Mouse (Mus musculus) monocyte, adult 59 days (primary cell): Measurements from ENCODE around the gene Senp5. TPM values are rescaled to one million over a fixed set of nuclear protein-coding genes. Genes with fewer than 3 reads are reported as not detected.

ENCODE experiments used
- total RNA-seq, 2 experiments: library from RNA; stranded (reverse); gene quantifications; one replicate each; pipeline ENCODE4 v1.2.4; 2023

Gene Senp5
- 10 to 100 TPM; 23.0 to 24.2 TPM for total RNA-seq

DNA sequence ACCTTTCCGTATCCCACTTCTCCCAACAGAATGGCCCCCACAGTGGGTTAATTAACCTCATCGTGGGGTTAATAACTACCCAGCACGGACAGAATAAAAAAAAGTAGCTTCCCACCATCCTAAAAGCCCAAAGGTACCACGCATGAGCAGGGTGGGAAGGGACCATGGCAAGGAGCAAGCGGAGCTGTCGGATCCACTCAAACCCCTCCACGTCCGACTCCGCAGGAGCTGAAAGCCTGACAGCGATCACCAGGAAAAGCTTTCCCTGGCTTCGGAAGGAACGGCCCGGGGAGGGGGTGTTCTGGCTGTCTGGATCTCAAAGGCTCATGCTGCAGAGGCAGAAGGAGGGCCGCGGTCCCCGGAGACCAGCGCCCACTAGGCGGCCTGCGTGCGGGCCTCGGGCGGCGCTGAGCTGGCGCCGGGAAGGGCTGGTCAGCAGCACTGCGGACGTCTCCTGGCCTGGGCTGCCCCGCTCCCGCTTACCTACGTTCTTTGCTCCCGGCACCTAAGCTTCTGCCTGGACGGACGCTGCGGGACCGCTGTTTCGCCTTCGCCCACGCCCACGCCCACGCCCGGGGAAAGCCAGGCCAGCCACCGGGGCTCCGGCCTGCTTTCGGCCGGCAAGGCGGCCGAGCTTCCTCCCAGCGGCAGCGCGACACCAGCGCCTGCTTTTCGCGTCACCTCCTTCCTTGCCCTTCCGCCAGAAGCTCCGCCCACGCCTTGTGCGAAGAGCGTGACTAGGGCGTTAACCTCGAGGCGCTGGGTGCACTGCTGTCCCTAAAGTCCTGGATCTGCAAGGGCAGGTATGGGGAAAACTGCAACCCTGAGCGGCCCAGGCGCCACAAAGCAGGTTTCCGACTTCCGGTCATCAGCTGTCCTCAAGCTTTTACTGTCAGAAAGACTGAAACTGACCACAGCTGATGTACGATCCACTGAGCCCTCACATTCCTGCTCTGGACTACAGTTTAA, at the start of gene Senp5:
Gene Senp5 (minus strand): TSS at position 779 of the 969 bp plus-strand sequence.

DNA sequence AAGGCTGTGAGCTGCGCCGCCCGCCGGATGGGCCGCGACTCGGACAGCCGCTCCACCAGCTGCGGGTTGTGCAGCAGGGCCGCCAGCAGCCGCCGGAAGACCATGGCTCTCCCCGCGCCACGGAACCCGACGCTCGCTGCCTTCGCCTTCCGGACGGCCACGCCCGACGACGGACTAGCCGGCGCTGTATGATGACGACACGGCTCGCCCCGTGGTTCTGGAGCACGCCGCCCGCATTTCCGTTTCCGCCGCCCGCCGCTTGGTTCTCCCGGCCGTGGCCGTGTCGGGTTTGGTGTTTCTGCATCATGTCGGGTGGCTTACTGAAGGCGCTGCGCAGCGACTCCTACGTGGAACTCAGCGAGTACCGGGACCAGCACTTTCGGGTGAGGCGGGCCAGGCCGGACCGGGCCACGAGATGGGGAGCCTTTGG, 54.7 kb downstream of the Senp5 start, which contains the start of the genes 0610012G03Rik and Ncbp2:
Gene 0610012G03Rik (minus strand): TSS at position 150 of the 430 bp plus-strand sequence.
Gene Ncbp2 (plus strand): TSS at position 169 of the 430 bp plus-strand sequence.

DNA sequence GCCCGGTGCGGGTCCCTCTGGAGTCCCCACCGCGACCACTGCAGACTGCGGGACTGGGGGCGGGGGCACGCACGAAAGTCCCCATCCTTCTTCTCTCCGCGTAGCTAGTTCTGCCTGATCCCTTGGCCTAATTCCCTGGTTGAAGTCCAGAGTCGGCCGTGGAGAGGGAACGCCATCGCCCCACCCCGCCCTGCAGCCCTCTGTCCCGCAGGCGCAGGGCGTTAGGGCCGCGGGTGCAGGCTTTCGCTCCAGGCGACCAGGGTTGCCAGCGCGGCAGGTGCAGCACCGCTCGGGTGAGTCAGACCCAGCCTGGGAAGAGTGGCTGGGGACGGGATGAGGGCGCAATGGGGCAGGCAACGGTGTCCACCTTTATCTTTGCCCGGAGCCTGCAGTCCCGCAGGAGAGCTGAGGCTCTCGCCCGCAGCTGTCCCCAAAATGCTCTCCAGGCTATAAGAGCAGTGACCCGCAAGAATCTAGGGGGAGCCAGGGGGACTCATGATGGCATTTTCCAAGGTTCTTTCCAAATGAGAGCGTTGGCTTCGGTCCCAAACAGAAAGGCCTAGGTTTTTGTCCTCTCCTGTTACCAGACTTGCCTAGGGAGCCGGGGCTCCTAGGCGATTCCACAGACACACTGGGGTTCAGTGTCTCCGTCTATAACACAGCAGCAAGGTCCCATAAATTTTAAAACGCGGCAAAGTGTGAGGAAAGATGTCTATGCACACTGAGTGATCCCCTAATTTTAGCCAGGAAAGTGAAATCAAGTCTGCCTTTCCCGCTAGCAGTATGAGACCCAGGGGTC, 69.1 kb downstream of the Senp5 start, which contains the start of gene Pigz:
Gene Pigz (plus strand): TSS at position 101 of the 799 bp plus-strand sequence.

Other genes starting within 250 kb of the Senp5 start
- not detected for gene Meltf, start 124.5 kb downstream of the Senp5 start, total RNA-seq
- 1 to 10 TPM; 4.8 to 5.7 TPM for gene Pigz, start 69.4 kb downstream of the Senp5 start, total RNA-seq
- gene 0610012G03Rik, start 54.8 kb downstream of the Senp5 start, total RNA-seq: 10 to 100 TPM; 22.1 to 23.9 TPM
- 10 to 100 TPM; 23.8 to 24.5 TPM for gene Ncbp2, start 54.8 kb downstream of the Senp5 start, total RNA-seq
- gene Pak2, start 76.1 kb upstream of the Senp5 start, total RNA-seq: 10 to 100 TPM; 83.5 to 88.0 TPM
- 10 to 100 TPM; 32.8 to 39.1 TPM for gene Pigx, start 96.5 kb upstream of the Senp5 start, total RNA-seq
- 1 to 10 TPM; 2.6 to 3.1 TPM for gene Cep19, start 96.5 kb upstream of the Senp5 start, total RNA-seq
- 100 to 1,000 TPM; 408 to 451 TPM for gene Nrros, start 162.3 kb upstream of the Senp5 start, total RNA-seq
- gene Bex6, start 176.5 kb upstream of the Senp5 start, total RNA-seq: 1 to 10 TPM; 2.2 to 5.3 TPM
- 1 to 10 TPM; 7.3 to 7.6 TPM for gene Fbxo45, start 243.9 kb upstream of the Senp5 start, total RNA-seq
- gene Wdr53, start 243.9 kb upstream of the Senp5 start, total RNA-seq: 10 to 100 TPM in 1 of 2 experiments, 1 to 10 TPM in 1; 8.7 to 12.8 TPM